Mouse (Mus musculus): ENCODE measurements around the gene Gstm2. TPM values are rescaled to one million over a fixed set of nuclear protein-coding genes. Genes with fewer than 3 reads are reported as not detected.

The Gstm2 gene
- total and polyA plus RNA-seq, 2 experiments from 2014 or later, result 6.5 to 11.9 TPM

DNA sequence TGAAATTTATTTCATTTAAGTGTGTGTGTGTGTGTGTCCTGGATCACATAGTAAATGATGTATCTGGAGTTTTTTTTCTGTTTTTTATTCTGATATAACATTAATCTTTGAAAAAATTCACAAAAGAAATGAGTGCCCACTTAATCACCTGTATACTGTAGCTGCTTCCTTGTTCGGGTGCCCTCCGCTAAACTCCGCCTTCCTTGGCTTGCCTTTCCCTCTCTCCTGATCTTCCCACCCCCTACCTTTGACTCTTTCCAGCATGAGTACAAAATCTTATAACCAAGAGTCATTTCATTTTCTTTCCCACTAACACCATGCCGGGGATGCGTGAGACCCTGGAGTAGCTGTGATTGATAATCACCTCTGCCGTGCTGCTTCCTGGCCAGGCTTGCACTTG, 54.1 kb downstream of the Gstm2 start:
- DNase-seq, result no peak
- no peak for ATAC-seq

More for the DNA sequence above, 54.1 kb downstream of the Gstm2 start:
- Histone ChIP-seq H3K27me3 (ENCODE audit: insufficient read depth, low read length) (no peaks in the 10 kb centered on the region), H3K4me2 (ENCODE audit: low read depth) (no peak overlapping the region), H3K9me3 (ENCODE audit: low read length) (no peaks in the 10 kb centered on the region), H3K9ac (no peak overlapping the region), H3K27ac (ENCODE audit: low read depth, low read length) (peak overlapping the region; percentile 45; the same call in 1 of the 2 replicates), H3K36me3 (ENCODE audit: insufficient read depth) (no peaks in the 10 kb centered on the region), H3K4me3 (ENCODE audit: low read depth, low read length) (no peak overlapping the region), H3K4me1 (ENCODE audit: insufficient read depth) (no peaks in the 10 kb centered on the region; the same call in 1 of the 2 replicates)
- WGBS, result 67% methylated on average over 6 of the region's 6 CpGs
- TF ChIP-seq CTCF (IDR thresholded peaks at IDR 0.05; ENCODE audit: low read depth), result no peak

Other genes starting within 250 kb of the Gstm2 start
- 6.3 and 11.7 TPM in 2 replicates for gene Csf1, start 226.0 kb downstream of the Gstm2 start, total RNA-seq (2014; rRNA removed)
- 7.2 and 8.6 TPM in 2 replicates for gene Csf1, start 226.0 kb downstream of the Gstm2 start, polyA plus RNA-seq (2015; fragmentation: Nextera tagmentation; extraction: Ambion mirVana)
- gene Eps8l3, start 109.2 kb downstream of the Gstm2 start, total RNA-seq (2014; rRNA removed), result not detected in 2 replicates
- not detected in 2 replicates for gene Eps8l3, start 109.2 kb downstream of the Gstm2 start, polyA plus RNA-seq (2015; fragmentation: Nextera tagmentation; extraction: Ambion mirVana)
- 141 and 164 TPM in 2 replicates for gene Gstm5, start 90.6 kb downstream of the Gstm2 start, total RNA-seq (2014; rRNA removed)
- 250 and 273 TPM in 2 replicates for gene Gstm5, start 90.6 kb downstream of the Gstm2 start, polyA plus RNA-seq (2015; fragmentation: Nextera tagmentation; extraction: Ambion mirVana)
- 32.2 and 38.9 TPM in 2 replicates for gene Gstm7, start 54.6 kb downstream of the Gstm2 start, total RNA-seq (2014; rRNA removed)
- gene Gstm7, start 54.6 kb downstream of the Gstm2 start, polyA plus RNA-seq (2015; fragmentation: Nextera tagmentation; extraction: Ambion mirVana), result 42.4 and 44.8 TPM in 2 replicates
- gene Gstm6, start 42.7 kb downstream of the Gstm2 start, total RNA-seq (2014; rRNA removed), result 12.5 and 20.7 TPM in 2 replicates
- gene Gstm6, start 42.7 kb downstream of the Gstm2 start, polyA plus RNA-seq (2015; fragmentation: Nextera tagmentation; extraction: Ambion mirVana), result 12.5 and 20.0 TPM in 2 replicates
- gene Gstm3, start 17.2 kb downstream of the Gstm2 start, total RNA-seq (2014; rRNA removed), result not detected in 2 replicates
- not detected in 2 replicates for gene Gstm3, start 17.2 kb downstream of the Gstm2 start, polyA plus RNA-seq (2015; fragmentation: Nextera tagmentation; extraction: Ambion mirVana)
- 57.9 and 58.1 TPM in 2 replicates for gene Gstm1, start 31.5 kb upstream of the Gstm2 start, total RNA-seq (2014; rRNA removed)
- 190 and 241 TPM in 2 replicates for gene Gstm1, start 31.5 kb upstream of the Gstm2 start, polyA plus RNA-seq (2015; fragmentation: Nextera tagmentation; extraction: Ambion mirVana)
- gene Gstm4, start 58.4 kb upstream of the Gstm2 start, total RNA-seq (2014; rRNA removed), result 5.5 and 5.6 TPM in 2 replicates
- 20.7 and 22.9 TPM in 2 replicates for gene Gstm4, start 58.4 kb upstream of the Gstm2 start, polyA plus RNA-seq (2015; fragmentation: Nextera tagmentation; extraction: Ambion mirVana)
- 46.6 and 48.7 TPM in 2 replicates for gene Ampd2, start 100.2 kb upstream of the Gstm2 start, total RNA-seq (2014; rRNA removed)
- 38.8 and 47.0 TPM in 2 replicates for gene Ampd2, start 100.2 kb upstream of the Gstm2 start, polyA plus RNA-seq (2015; fragmentation: Nextera tagmentation; extraction: Ambion mirVana)
- 0.10 and 0.38 TPM in 2 replicates for gene Gnat2, start 106.3 kb upstream of the Gstm2 start, total RNA-seq (2014; rRNA removed)
- 0.16 and 0.27 TPM in 2 replicates for gene Gnat2, start 106.3 kb upstream of the Gstm2 start, polyA plus RNA-seq (2015; fragmentation: Nextera tagmentation; extraction: Ambion mirVana)
- gene Gnai3, start 159.7 kb upstream of the Gstm2 start, total RNA-seq (2014; rRNA removed), result 109 and 120 TPM in 2 replicates
- 104 and 118 TPM in 2 replicates for gene Gnai3, start 159.7 kb upstream of the Gstm2 start, polyA plus RNA-seq (2015; fragmentation: Nextera tagmentation; extraction: Ambion mirVana)
- gene Gpr61, start 168.4 kb upstream of the Gstm2 start, total RNA-seq (2014; rRNA removed), result 8.1 and 9.8 TPM in 2 replicates
- gene Gpr61, start 168.4 kb upstream of the Gstm2 start, polyA plus RNA-seq (2015; fragmentation: Nextera tagmentation; extraction: Ambion mirVana), result 3.2 and 5.3 TPM in 2 replicates
- 20.4 and 22.0 TPM in 2 replicates for gene Amigo1, start 199.9 kb upstream of the Gstm2 start, total RNA-seq (2014; rRNA removed)
- gene Amigo1, start 199.9 kb upstream of the Gstm2 start, polyA plus RNA-seq (2015; fragmentation: Nextera tagmentation; extraction: Ambion mirVana), result 9.4 and 12.1 TPM in 2 replicates
- 4.1 and 5.4 TPM in 2 replicates for gene Cyb561d1, start 214.8 kb upstream of the Gstm2 start, total RNA-seq (2014; rRNA removed)
- gene Cyb561d1, start 214.8 kb upstream of the Gstm2 start, polyA plus RNA-seq (2015; fragmentation: Nextera tagmentation; extraction: Ambion mirVana), result 3.3 and 4.5 TPM in 2 replicates
- gene Atxn7l2, start 224.5 kb upstream of the Gstm2 start, total RNA-seq (2014; rRNA removed), result 22.0 and 23.4 TPM in 2 replicates
- gene Atxn7l2, start 224.5 kb upstream of the Gstm2 start, polyA plus RNA-seq (2015; fragmentation: Nextera tagmentation; extraction: Ambion mirVana), result 18.1 and 20.7 TPM in 2 replicates
- 0.29 and 1.0 TPM in 2 replicates for gene Sypl2, start 240.2 kb upstream of the Gstm2 start, total RNA-seq (2014; rRNA removed)
- gene Sypl2, start 240.2 kb upstream of the Gstm2 start, polyA plus RNA-seq (2015; fragmentation: Nextera tagmentation; extraction: Ambion mirVana), result 0.42 and 0.70 TPM in 2 replicates

Data from forebrain, postnatal 0 days (tissue).